In the genomic region with DNA sequence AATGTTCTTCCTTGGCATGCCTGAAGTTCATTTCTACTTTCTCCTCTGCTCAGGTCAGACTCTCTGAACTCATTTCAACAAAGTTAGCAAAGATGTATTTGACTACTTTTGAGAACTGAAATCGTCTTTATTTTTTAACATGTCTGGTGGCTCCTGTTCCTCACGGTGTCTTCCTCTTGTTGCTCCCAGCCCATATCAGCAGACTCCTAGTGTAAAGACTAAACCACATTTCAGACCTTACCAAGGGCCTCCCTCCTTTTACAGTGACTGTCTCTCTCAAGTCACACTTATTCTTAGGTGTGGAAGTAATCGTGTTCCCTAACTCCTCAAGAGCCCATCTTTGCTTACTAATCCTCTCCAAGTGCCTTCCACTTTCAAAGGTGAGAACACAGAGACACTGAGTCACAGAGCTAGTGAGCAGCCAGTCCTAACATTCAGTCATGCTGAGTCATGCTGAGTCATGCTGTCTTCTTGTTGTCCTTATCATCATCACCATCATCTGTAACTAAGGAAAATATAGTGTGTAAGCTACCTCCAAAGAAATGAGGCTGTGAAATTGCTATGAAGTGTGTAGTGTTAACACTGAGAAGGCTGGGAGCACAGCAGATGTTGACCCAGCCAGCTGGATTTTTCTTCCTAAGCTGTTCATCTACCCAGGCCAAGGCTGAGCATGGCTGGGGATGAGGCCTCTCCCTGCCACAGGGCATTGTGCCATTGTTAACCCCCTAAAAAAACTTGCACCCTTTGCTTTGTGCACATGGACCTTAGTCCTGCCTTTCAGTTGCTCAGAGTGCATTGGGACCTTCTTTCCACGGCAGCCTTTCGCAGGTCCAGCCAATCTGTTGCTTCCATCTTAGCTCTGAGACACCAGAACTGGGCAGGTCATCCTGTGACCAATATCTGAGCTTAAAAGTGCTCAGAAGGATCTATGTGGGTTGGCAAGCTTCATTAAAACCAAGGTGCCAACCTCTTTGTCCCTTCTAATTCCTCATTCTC, we compare ENCODE assay signal across 12 mouse cellular contexts.
A peak's percentile ranks its signal among the peaks of the same experiment; 100 is the strongest.
DNase-seq lines count a peak whose midpoint lies in the region; ATAC-seq lines count a peak whose summit lies in the region.
"Had no signal": no experiment of that assay in that cellular context is flagged by ENCODE, and none has a peak within 500 bp of the region (broad histone marks: within the 10 kb centered on the region; RNA-seq: fewer than 3 reads in every experiment).

No protein-coding gene starts in this region.

- H3K4me2 ChIP-seq in midbrain, embryonic 11.5 days: no peak overlapping the region
- H3K4me2 ChIP-seq in midbrain, embryonic 15.5 days: no peak overlapping the region
- H3K4me2 ChIP-seq in liver, embryonic 15.5 days: no peak overlapping the region
- H3K4me2 ChIP-seq in kidney, embryonic 15.5 days: no peak overlapping the region
- H3K4me2 ChIP-seq: embryonic facial prominence, embryonic 15.5 days had no signal

- H3K9ac ChIP-seq in midbrain, embryonic 11.5 days (ENCODE audit: low read length): no peak overlapping the region
- no peak overlapping the region for H3K9ac ChIP-seq in midbrain, embryonic 15.5 days
- H3K9ac ChIP-seq in liver, embryonic 15.5 days: no peak overlapping the region
- no peak overlapping the region for H3K9ac ChIP-seq in kidney, embryonic 15.5 days
- H3K9ac ChIP-seq: embryonic facial prominence, embryonic 15.5 days had no signal

- ATAC-seq in midbrain, embryonic 11.5 days (ENCODE audit: low FRiP score): no peak
- no peak for ATAC-seq in midbrain, embryonic 15.5 days (replicated peaks)
- peak; percentile 40; the same call in 1 of the 2 replicates for ATAC-seq in liver, embryonic 15.5 days (ENCODE audit: insufficient read depth)
- no peak for ATAC-seq in kidney, embryonic 15.5 days (replicated peaks; ENCODE audit: low FRiP score)
- ATAC-seq: activated CD4-positive, CD25-positive, alpha-beta regulatory T cell, adult 4 months had no signal

- H3K4me3 ChIP-seq in midbrain, embryonic 11.5 days (ENCODE audit: low read depth, low read length): no peak overlapping the region
- no peak overlapping the region for H3K4me3 ChIP-seq in midbrain, embryonic 15.5 days
- no peak overlapping the region for H3K4me3 ChIP-seq in liver, embryonic 15.5 days (replicated peaks)
- no peak overlapping the region for H3K4me3 ChIP-seq in kidney, embryonic 15.5 days (replicated peaks)
- H3K4me3 ChIP-seq: embryonic facial prominence, embryonic 15.5 days had no signal

- H3K4me1 ChIP-seq in midbrain, embryonic 11.5 days (ENCODE audit: control insufficient read depth, insufficient read depth, low read length): no peaks in the 10 kb centered on the region
- no peaks in the 10 kb centered on the region for H3K4me1 ChIP-seq in midbrain, embryonic 15.5 days
- peaks cover 13% of the 10 kb centered on the region; the same call in 1 of the 2 replicates for H3K4me1 ChIP-seq in liver, embryonic 15.5 days (replicated peaks)
- H3K4me1 ChIP-seq in kidney, embryonic 15.5 days: no peaks in the 10 kb centered on the region
- H3K4me1 ChIP-seq: embryonic facial prominence, embryonic 15.5 days had no signal

- H3K9me3 ChIP-seq in midbrain, embryonic 11.5 days (ENCODE audit: control insufficient read depth, low read length): no peaks in the 10 kb centered on the region
- H3K9me3 ChIP-seq in midbrain, embryonic 15.5 days: no peaks in the 10 kb centered on the region
- H3K9me3 ChIP-seq in liver, embryonic 15.5 days (replicated peaks): no peaks in the 10 kb centered on the region
- H3K9me3 ChIP-seq in kidney, embryonic 15.5 days (replicated peaks): no peaks in the 10 kb centered on the region
- H3K9me3 ChIP-seq: embryonic facial prominence, embryonic 15.5 days had no signal

- peak; percentile 10 for DNase-seq in embryo, embryonic 10 days (ENCODE audit: low spot score)
- DNase-seq in embryo, embryonic 9.5 days (ENCODE audit: extremely low spot score): no peak
- DNase-seq in midbrain, embryonic 11.5 days (ENCODE audit: low spot score, missing footprints): peak; percentile 73
- DNase-seq in c-Kit-positive CD71-positive TER-119-negative erythroid progenitor cells, embryonic 14.5 days (ENCODE audit: low read depth): peak; percentile 48
- no peak for DNase-seq in kidney, postnatal 4 days
- DNase-seq: cerebellum, adult 9-10 months; kidney, adult 2 months had no signal

- no peaks in the 10 kb centered on the region for H3K36me3 ChIP-seq in midbrain, embryonic 11.5 days (ENCODE audit: control insufficient read depth, insufficient read depth, low read length)
- H3K36me3 ChIP-seq in midbrain, embryonic 15.5 days (replicated peaks): no peaks in the 10 kb centered on the region
- H3K36me3 ChIP-seq in liver, embryonic 15.5 days (replicated peaks): no peaks in the 10 kb centered on the region
- H3K36me3 ChIP-seq in kidney, embryonic 15.5 days: no peaks in the 10 kb centered on the region
- H3K36me3 ChIP-seq: embryonic facial prominence, embryonic 15.5 days had no signal

- WGBS in midbrain, embryonic 11.5 days: 93% methylated on average over 5 of the region's 5 CpGs
- WGBS in midbrain, embryonic 15.5 days: 89% methylated on average over 5 of the region's 5 CpGs
- WGBS in liver, embryonic 15.5 days (ENCODE audit: insufficient replicate concordance): 65% methylated on average over 5 of the region's 5 CpGs
- WGBS in kidney, embryonic 15.5 days: 88% methylated on average over 5 of the region's 5 CpGs

- H3K27me3 ChIP-seq in midbrain, embryonic 11.5 days (ENCODE audit: control insufficient read depth, insufficient read depth, low read length): no peaks in the 10 kb centered on the region
- no peaks in the 10 kb centered on the region for H3K27me3 ChIP-seq in midbrain, embryonic 15.5 days (replicated peaks)
- H3K27me3 ChIP-seq in liver, embryonic 15.5 days: no peaks in the 10 kb centered on the region
- H3K27me3 ChIP-seq in kidney, embryonic 15.5 days: no peaks in the 10 kb centered on the region
- H3K27me3 ChIP-seq: embryonic facial prominence, embryonic 15.5 days had no signal

- no peak overlapping the region for H3K27ac ChIP-seq in midbrain, embryonic 11.5 days (ENCODE audit: low read depth, low read length)
- H3K27ac ChIP-seq in midbrain, embryonic 15.5 days: no peak overlapping the region
- H3K27ac ChIP-seq in liver, embryonic 15.5 days (replicated peaks): no peak overlapping the region
- H3K27ac ChIP-seq in kidney, embryonic 15.5 days: no peak overlapping the region
- H3K27ac ChIP-seq: embryonic facial prominence, embryonic 15.5 days had no signal

Comparison
In these comparisons a context has a peak if more than half of its experiments do, and no peak if none do; other contexts are left out.
1. DNase-seq: peak in embryo, embryonic 10 days (single experiment), midbrain, embryonic 11.5 days (single experiment) and c-Kit-positive CD71-positive TER-119-negative erythroid progenitor cells, embryonic 14.5 days (single experiment); none in embryo, embryonic 9.5 days (single experiment) and kidney, postnatal 4 days (0 of 2).